Mouse (Mus musculus) liver, embryonic 14.5 days (tissue): ENCODE measurements at regions not wholly inside any gene's neighbourhood (a gene's known extent, or its start where the extent isn't known, plus 50 kb on each side); places are given as distances from the start of the nearest gene placed in this dataset.

Experiments
- ATAC-seq: fragments of 200-750 bp; cut with Nextera tagmentation; 2 replicates; pipeline ENCODE4 v1.8.0; 2017; ENCODE audit warnings: moderate number of reproducible peaks, mild to moderate bottlenecking, moderate library complexity; ENCODE audit not compliant: insufficient read depth
- DNase-seq, 3 experiments: peaks; one replicate each; pipeline ENCODE4 v3.0.0-alpha.2; 2012 to 2013; ENCODE audit warnings: low read depth in 3 of 3, low spot score in 3 of 3
- H3K27ac ChIP-seq: fragments of 300-500 bp; sonication (generic); 2 replicates; pipeline ENCODE4 v1.5.1; 2014; ENCODE audit warnings: moderate library complexity, mild to moderate bottlenecking, control low read depth, inconsistent platforms
- H3K27me3 ChIP-seq: fragments of 300-500 bp; sonication (generic); 2 replicates; pipeline ENCODE4 v1.6.1; 2014; ENCODE audit warnings: mild to moderate bottlenecking, low read length, moderate library complexity; ENCODE audit not compliant: control insufficient read depth, insufficient read depth
- H3K36me3 ChIP-seq: fragments of 300-500 bp; sonication (generic); replicated peaks from 2 replicates; pipeline ENCODE4 v1.6.1; 2014; ENCODE audit warnings: low read depth; ENCODE audit not compliant: control insufficient read depth, insufficient read depth
- H3K4me1 ChIP-seq, 2 experiments: fragments of 200-500 bp in 1 of 2; fragments of 300-500 bp in 1 of 2; sonication (generic) in 1 of 2; replicated peaks; 2 replicates each; pipeline ENCODE4 v1.6.1; 2012 to 2014; ENCODE audit warnings: antibody characterized with exemption in 1 of 2, inconsistent platforms in 1 of 2, low read length in 1 of 2; ENCODE audit not compliant: control insufficient read depth in 2 of 2, insufficient read depth in 2 of 2
- H3K4me2 ChIP-seq: fragments of 300-500 bp; sonication (generic); 2 replicates; pipeline ENCODE4 v1.6.1; 2014; ENCODE audit warnings: low read depth, mild to moderate bottlenecking, control low read depth, moderate library complexity
- H3K4me3 ChIP-seq, 2 experiments: fragments of 200-500 bp in 1 of 2; fragments of 300-500 bp in 1 of 2; sonication (generic) in 1 of 2; 2 replicates each; pipeline ENCODE4 v1.5.1; 2012 to 2014; ENCODE audit warnings: low read depth in 2 of 2, low read length in 2 of 2, mild to moderate bottlenecking in 2 of 2, control low read depth in 1 of 2, inconsistent platforms in 1 of 2, moderate library complexity in 1 of 2; ENCODE audit not compliant: insufficient read depth in 1 of 2
- H3K9ac ChIP-seq: fragments of 300-500 bp; sonication (generic); replicated peaks from 2 replicates; pipeline ENCODE4 v1.6.1; 2014; ENCODE audit warnings: mild to moderate bottlenecking, control low read depth, moderate library complexity
- H3K9me3 ChIP-seq: fragments of 300-500 bp; sonication (generic); 2 replicates; pipeline ENCODE4 v1.6.1; 2016; ENCODE audit warnings: low read length, mixed read lengths; ENCODE audit not compliant: control insufficient read depth
- CTCF ChIP-seq: IDR thresholded peaks from 2 replicates; pipeline ENCODE4 v1.5.1; 2016; ENCODE audit warnings: antibody characterized with exemption, low read depth, control low read depth
- EP300 ChIP-seq: IDR thresholded peaks from 2 replicates; pipeline ENCODE4 v1.6.1; 2016; ENCODE audit warnings: antibody characterized with exemption, low read depth
- WGBS: fragments of 180-500 bp; shearing (Covaris S2); extraction: QIAGEN DNeasy Blood & Tissue Kit; methylation state at CpG from one replicate; pipeline ENCODE4 v1.1.7; 2014; ENCODE audit not compliant: insufficient replicate concordance; 5-methylcytosine and 5-hydroxymethylcytosine counted together

GRCm38 (mm10) chr13:71506777-71507176, 456.7 kb downstream of the Irx1 start:
- TF ChIP-seq EP300, result no peak
- TF ChIP-seq CTCF, result no peak
- WGBS, result 20% methylated on average over 7 of the region's 7 CpGs
- no peaks in the 10 kb centered on the region for H3K36me3 ChIP-seq
- no peaks in the 10 kb centered on the region for H3K27me3 ChIP-seq
- H3K9me3 ChIP-seq, result no peaks in the 10 kb centered on the region
- no peak overlapping the region for H3K27ac ChIP-seq
- no peak for ATAC-seq
- H3K4me3 ChIP-seq, result no peak overlapping the region
- no peaks in the 10 kb centered on the region for H3K4me1 ChIP-seq
- no peak overlapping the region for H3K9ac ChIP-seq
- no peak overlapping the region for H3K4me2 ChIP-seq
- DNase-seq, result no peak

GRCm38 (mm10) chr13:71489773-71490172, 473.8 kb downstream of the Irx1 start:
- no peaks in the 10 kb centered on the region for H3K9me3 ChIP-seq
- no peak for TF ChIP-seq EP300
- TF ChIP-seq CTCF, result no peak
- ATAC-seq (no peak), DNase-seq (no peak)
- no peak overlapping the region for H3K27ac ChIP-seq
- H3K4me1 ChIP-seq, result no peaks in the 10 kb centered on the region
- WGBS, result 45% methylated on average over 6 of the region's 6 CpGs
- no peak overlapping the region for H3K4me3 ChIP-seq
- H3K4me2 ChIP-seq, result no peak overlapping the region
- H3K9ac ChIP-seq, result no peak overlapping the region
- no peaks in the 10 kb centered on the region for H3K36me3 ChIP-seq
- no peaks in the 10 kb centered on the region for H3K27me3 ChIP-seq

DNA sequence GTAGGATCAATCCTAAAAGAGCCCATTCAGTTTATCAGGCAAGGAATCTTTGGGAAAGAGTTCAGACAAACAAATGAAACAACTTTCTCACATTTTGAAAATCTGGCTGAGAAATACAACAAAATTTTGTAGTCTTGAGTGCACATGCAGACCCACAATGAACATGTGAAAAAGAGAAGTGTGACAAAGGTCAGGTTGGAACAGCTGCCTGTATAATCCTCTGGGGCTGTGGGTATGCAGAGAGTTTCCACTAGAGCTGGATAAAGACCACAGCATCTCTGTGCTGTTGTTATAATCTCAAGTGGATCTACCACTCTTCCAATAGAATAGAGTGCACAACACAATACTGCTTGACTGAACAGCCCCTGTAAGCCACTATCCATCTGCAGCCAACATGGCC, 482.3 kb downstream of the Irx1 start:
- H3K4me3 ChIP-seq, result no peak overlapping the region
- H3K27me3 ChIP-seq, result no peaks in the 10 kb centered on the region
- no peak overlapping the region for H3K27ac ChIP-seq
- TF ChIP-seq EP300 (no peak), CTCF (no peak)
- no peak overlapping the region for H3K9ac ChIP-seq
- H3K4me2 ChIP-seq, result no peak overlapping the region
- H3K4me1 ChIP-seq, result no peaks in the 10 kb centered on the region
- no peaks in the 10 kb centered on the region for H3K9me3 ChIP-seq
- DNase-seq (no peak), ATAC-seq (no peak)
- H3K36me3 ChIP-seq, result no peaks in the 10 kb centered on the region

DNA sequence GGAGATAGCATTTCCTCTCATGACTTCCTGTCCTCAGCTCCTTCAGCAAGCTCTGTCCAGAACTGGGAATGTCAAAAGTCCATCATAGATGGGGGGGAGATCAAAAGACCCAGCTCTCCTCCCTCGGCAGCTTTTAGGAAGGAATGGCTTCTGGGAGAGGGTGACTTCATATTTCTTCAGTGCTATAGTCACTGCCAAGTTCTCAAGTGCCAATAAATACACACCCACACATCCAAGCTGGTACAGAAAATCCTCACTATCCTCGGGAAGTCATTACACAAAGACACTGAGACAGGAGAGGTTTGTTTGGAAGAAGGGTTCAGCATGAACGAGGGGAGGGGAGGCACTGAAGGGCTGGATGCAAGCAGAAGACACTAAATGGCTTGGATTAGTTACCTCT, 502.0 kb downstream of the Irx1 start:
- Histone ChIP-seq H3K4me1 (no peaks in the 10 kb centered on the region), H3K9ac (no peak overlapping the region), H3K4me3 (no peak overlapping the region), H3K4me2 (no peak overlapping the region), H3K27me3 (no peaks in the 10 kb centered on the region), H3K36me3 (no peaks in the 10 kb centered on the region), H3K27ac (no peak overlapping the region), H3K9me3 (no peaks in the 10 kb centered on the region)
- no peak for DNase-seq
- no peak for ATAC-seq
- WGBS, result 38% methylated on average over 3 of the region's 3 CpGs
- TF ChIP-seq EP300, result no peak
- no peak for TF ChIP-seq CTCF

- no peak for TF ChIP-seq CTCF
- H3K4me3 ChIP-seq, result no peak overlapping the region
- no peak overlapping the region for H3K4me2 ChIP-seq
- no peak for ATAC-seq
- H3K4me1 ChIP-seq, result no peaks in the 10 kb centered on the region
- WGBS, result 47% methylated on average over 2 of the region's 2 CpGs
- H3K36me3 ChIP-seq, result no peaks in the 10 kb centered on the region
- DNase-seq, result no peak
- H3K9ac ChIP-seq, result no peak overlapping the region
- H3K27ac ChIP-seq, result no peak overlapping the region
- H3K27me3 ChIP-seq, result no peaks in the 10 kb centered on the region
- no peaks in the 10 kb centered on the region for H3K9me3 ChIP-seq
Observed at GRCm38 (mm10) chr13:71460607-71461006, 502.9 kb downstream of the Irx1 start.

GRCm38 (mm10) chr13:71460097-71460496, 503.4 kb downstream of the Irx1 start:
- TF ChIP-seq CTCF (no peak), EP300 (no peak)
- H3K4me1 ChIP-seq, result no peaks in the 10 kb centered on the region
- 65% methylated on average over 9 of the region's 9 CpGs for WGBS
- no peak overlapping the region for H3K4me2 ChIP-seq
- no peak overlapping the region for H3K9ac ChIP-seq
- no peaks in the 10 kb centered on the region for H3K9me3 ChIP-seq
- DNase-seq (no peak), ATAC-seq (no peak)
- no peak overlapping the region for H3K27ac ChIP-seq
- H3K27me3 ChIP-seq, result no peaks in the 10 kb centered on the region
- no peaks in the 10 kb centered on the region for H3K36me3 ChIP-seq
- no peak overlapping the region for H3K4me3 ChIP-seq
